Mouse (Mus musculus): ENCODE data around the gene Tbc1d8. TPM values are rescaled to one million over a fixed set of nuclear protein-coding genes. Genes with fewer than 3 reads are reported as not detected.

The Tbc1d8 gene
- polyA plus RNA-seq (2015; fragmentation: Nextera tagmentation; extraction: Ambion mirVana) = 9.8 and 10.5 TPM in 2 replicates

GRCm38 (mm10) chr1:39478057-39478895 is at the start of gene Tbc1d8:
Gene Tbc1d8, minus strand, starts transcription at chr1:39478755.

GRCm38 (mm10) chr1:39367601-39368266 is 110.8 kb downstream of the Tbc1d8 start, which contains the start of gene Rpl31:
Gene Rpl31, plus strand, starts transcription at chr1:39367842.

Other genes starting within 250 kb of the Tbc1d8 start
- 355 and 403 TPM in 2 replicates for gene Rpl31, start 110.9 kb downstream of the Tbc1d8 start, polyA plus RNA-seq (2015; fragmentation: Nextera tagmentation; extraction: Ambion mirVana)
- 11.7 and 15.6 TPM in 2 replicates for gene Cnot11, start 56.2 kb upstream of the Tbc1d8 start, polyA plus RNA-seq (2015; fragmentation: Nextera tagmentation; extraction: Ambion mirVana)
- 31.3 and 32.2 TPM in 2 replicates for gene Rnf149, start 98.7 kb upstream of the Tbc1d8 start, polyA plus RNA-seq (2015; fragmentation: Nextera tagmentation; extraction: Ambion mirVana)
- gene Creg2, start 172.7 kb upstream of the Tbc1d8 start, polyA plus RNA-seq (2015; fragmentation: Nextera tagmentation; extraction: Ambion mirVana) = 18.1 and 20.4 TPM in 2 replicates
- gene Rfx8, start 242.2 kb upstream of the Tbc1d8 start, polyA plus RNA-seq (2015; fragmentation: Nextera tagmentation; extraction: Ambion mirVana) = 0.28 and 0.37 TPM in 2 replicates

Data from neural tube, postnatal 0 days (tissue).